Mouse (Mus musculus): ENCODE measurements around the gene Mtx3. TPM values are rescaled to one million over a fixed set of nuclear protein-coding genes. Genes with fewer than 3 reads are reported as not detected.

The Mtx3 gene
- polyA plus RNA-seq, 1 experiment = 2.1 TPM

- TF ChIP-seq USF1 (IDR thresholded peaks at IDR 0.05; ENCODE audit: low read depth) (no peak), MAX (IDR thresholded peaks at IDR 0.05) (no peak), MYOG (IDR thresholded peaks at IDR 0.05; ENCODE audit: control insufficient read depth, extremely low read depth, insufficient read length) (no peak), CTCF (IDR thresholded peaks at IDR 0.05; ENCODE audit: control insufficient read depth, insufficient read depth, insufficient read length) (no peak), MYOD1 (IDR thresholded peaks at IDR 0.05; ENCODE audit: control insufficient read depth, insufficient read length, low read depth) (no peak), FOSL1 (IDR thresholded peaks at IDR 0.05; ENCODE audit: insufficient read depth, low read length, poor library complexity, severe bottlenecking) (no peak), CEBPB (IDR thresholded peaks at IDR 0.05; ENCODE audit: low read depth) (no peak)
- Histone ChIP-seq H3K36me3 (ENCODE audit: control insufficient read depth, insufficient read depth) (no peaks in the 10 kb centered on the region), H3K27me3 (ENCODE audit: control insufficient read depth, insufficient read depth, insufficient read length) (no peaks in the 10 kb centered on the region), H3K79me2 (ENCODE audit: control insufficient read depth, insufficient read depth) (no peaks in the 10 kb centered on the region), H3K4me3 (ENCODE audit: insufficient read depth, poor library complexity, severe bottlenecking) (no peak overlapping the region), H3K79me3 (ENCODE audit: low read depth) (no peaks in the 10 kb centered on the region), H3ac (ENCODE audit: control insufficient read depth, insufficient read length, low read depth) (no peak overlapping the region)
Observed at GRCm38 (mm10) chr13:92816329-92816728, 28.2 kb upstream of the Mtx3 start.

- Histone ChIP-seq H3K27me3 (ENCODE audit: control insufficient read depth, insufficient read depth, insufficient read length) (no peaks in the 10 kb centered on the region), H3K79me2 (ENCODE audit: control insufficient read depth, insufficient read depth) (no peaks in the 10 kb centered on the region), H3K36me3 (ENCODE audit: control insufficient read depth, insufficient read depth) (no peaks in the 10 kb centered on the region), H3K4me3 (ENCODE audit: insufficient read depth, poor library complexity, severe bottlenecking) (no peak overlapping the region), H3K79me3 (ENCODE audit: low read depth) (no peaks in the 10 kb centered on the region), H3ac (ENCODE audit: control insufficient read depth, insufficient read length, low read depth) (no peak overlapping the region)
- TF ChIP-seq FOSL1 (IDR thresholded peaks at IDR 0.05; ENCODE audit: insufficient read depth, low read length, poor library complexity, severe bottlenecking) (no peak), CEBPB (IDR thresholded peaks at IDR 0.05; ENCODE audit: low read depth) (no peak), MYOD1 (IDR thresholded peaks at IDR 0.05; ENCODE audit: control insufficient read depth, insufficient read length, low read depth) (no peak), MYOG (IDR thresholded peaks at IDR 0.05; ENCODE audit: control insufficient read depth, extremely low read depth, insufficient read length) (no peak), MAX (IDR thresholded peaks at IDR 0.05) (no peak), USF1 (IDR thresholded peaks at IDR 0.05; ENCODE audit: low read depth) (no peak), CTCF (IDR thresholded peaks at IDR 0.05; ENCODE audit: control insufficient read depth, insufficient read depth, insufficient read length) (no peak)
Observed at GRCm38 (mm10) chr13:92817357-92817756, 27.2 kb upstream of the Mtx3 start.

GRCm38 (mm10) chr13:92828820-92829219 is 15.7 kb upstream of the Mtx3 start:
- Histone ChIP-seq H3K4me3 (ENCODE audit: insufficient read depth, poor library complexity, severe bottlenecking) (no peak overlapping the region), H3K36me3 (ENCODE audit: control insufficient read depth, insufficient read depth) (no peaks in the 10 kb centered on the region), H3K27me3 (ENCODE audit: control insufficient read depth, insufficient read depth, insufficient read length) (no peaks in the 10 kb centered on the region), H3K79me3 (ENCODE audit: low read depth) (no peaks in the 10 kb centered on the region), H3K79me2 (ENCODE audit: control insufficient read depth, insufficient read depth) (no peaks in the 10 kb centered on the region), H3ac (ENCODE audit: control insufficient read depth, insufficient read length, low read depth) (no peak overlapping the region)
- no peak for TF ChIP-seq MAX (IDR thresholded peaks at IDR 0.05)
- no peak for TF ChIP-seq MYOG (IDR thresholded peaks at IDR 0.05; ENCODE audit: control insufficient read depth, extremely low read depth, insufficient read length)
- no peak for TF ChIP-seq FOSL1 (IDR thresholded peaks at IDR 0.05; ENCODE audit: insufficient read depth, low read length, poor library complexity, severe bottlenecking)
- no peak for TF ChIP-seq CEBPB (IDR thresholded peaks at IDR 0.05; ENCODE audit: low read depth)
- no peak for TF ChIP-seq MYOD1 (IDR thresholded peaks at IDR 0.05; ENCODE audit: control insufficient read depth, insufficient read length, low read depth)
- no peak for TF ChIP-seq USF1 (IDR thresholded peaks at IDR 0.05; ENCODE audit: low read depth)
- no peak for TF ChIP-seq CTCF (IDR thresholded peaks at IDR 0.05; ENCODE audit: control insufficient read depth, insufficient read depth, insufficient read length)

GRCm38 (mm10) chr13:92833162-92833561 is 11.4 kb upstream of the Mtx3 start:
- no peak for TF ChIP-seq USF1 (IDR thresholded peaks at IDR 0.05; ENCODE audit: low read depth)
- no peak for TF ChIP-seq CTCF (IDR thresholded peaks at IDR 0.05; ENCODE audit: control insufficient read depth, insufficient read depth, insufficient read length)
- no peak for TF ChIP-seq MYOG (IDR thresholded peaks at IDR 0.05; ENCODE audit: control insufficient read depth, extremely low read depth, insufficient read length)
- no peak for TF ChIP-seq FOSL1 (IDR thresholded peaks at IDR 0.05; ENCODE audit: insufficient read depth, low read length, poor library complexity, severe bottlenecking)
- TF ChIP-seq MYOD1 (IDR thresholded peaks at IDR 0.05; ENCODE audit: control insufficient read depth, insufficient read length, low read depth) = no peak
- TF ChIP-seq CEBPB (IDR thresholded peaks at IDR 0.05; ENCODE audit: low read depth) = no peak
- no peak for TF ChIP-seq MAX (IDR thresholded peaks at IDR 0.05)
- Histone ChIP-seq H3K36me3 (ENCODE audit: control insufficient read depth, insufficient read depth) (no peaks in the 10 kb centered on the region), H3K79me2 (ENCODE audit: control insufficient read depth, insufficient read depth) (no peaks in the 10 kb centered on the region), H3K4me3 (ENCODE audit: insufficient read depth, poor library complexity, severe bottlenecking) (no peak overlapping the region), H3ac (ENCODE audit: control insufficient read depth, insufficient read length, low read depth) (no peak overlapping the region), H3K27me3 (ENCODE audit: control insufficient read depth, insufficient read depth, insufficient read length) (no peaks in the 10 kb centered on the region), H3K79me3 (ENCODE audit: low read depth) (no peaks in the 10 kb centered on the region)

- H3K79me3 ChIP-seq (ENCODE audit: low read depth) = peaks cover 2% of the 10 kb centered on the region
- H3ac ChIP-seq (ENCODE audit: control insufficient read depth, insufficient read length, low read depth) = no peak overlapping the region
- no peak for TF ChIP-seq CTCF (IDR thresholded peaks at IDR 0.05; ENCODE audit: control insufficient read depth, insufficient read depth, insufficient read length)
- no peak for TF ChIP-seq FOSL1 (IDR thresholded peaks at IDR 0.05; ENCODE audit: insufficient read depth, low read length, poor library complexity, severe bottlenecking)
- no peak for TF ChIP-seq MYOD1 (IDR thresholded peaks at IDR 0.05; ENCODE audit: control insufficient read depth, insufficient read length, low read depth)
- no peak for TF ChIP-seq USF1 (IDR thresholded peaks at IDR 0.05; ENCODE audit: low read depth)
- TF ChIP-seq CEBPB (IDR thresholded peaks at IDR 0.05; ENCODE audit: low read depth) = no peak
- TF ChIP-seq MYOG (IDR thresholded peaks at IDR 0.05; ENCODE audit: control insufficient read depth, extremely low read depth, insufficient read length) = no peak
- no peak overlapping the region for H3K4me3 ChIP-seq (ENCODE audit: insufficient read depth, poor library complexity, severe bottlenecking)
- no peaks in the 10 kb centered on the region for H3K79me2 ChIP-seq (ENCODE audit: control insufficient read depth, insufficient read depth)
- peaks cover 41% of the 10 kb centered on the region for H3K36me3 ChIP-seq (ENCODE audit: control insufficient read depth, insufficient read depth)
- H3K27me3 ChIP-seq (ENCODE audit: control insufficient read depth, insufficient read depth, insufficient read length) = no peaks in the 10 kb centered on the region
Observed at GRCm38 (mm10) chr13:92846438-92846837, 1.9 kb downstream of the Mtx3 start.

- Histone ChIP-seq H3K79me3 (ENCODE audit: low read depth) (peaks cover 2% of the 10 kb centered on the region), H3ac (ENCODE audit: control insufficient read depth, insufficient read length, low read depth) (no peak overlapping the region), H3K36me3 (ENCODE audit: control insufficient read depth, insufficient read depth) (peaks cover 50% of the 10 kb centered on the region), H3K27me3 (ENCODE audit: control insufficient read depth, insufficient read depth, insufficient read length) (no peaks in the 10 kb centered on the region), H3K4me3 (ENCODE audit: insufficient read depth, poor library complexity, severe bottlenecking) (no peak overlapping the region), H3K79me2 (ENCODE audit: control insufficient read depth, insufficient read depth) (no peaks in the 10 kb centered on the region)
- TF ChIP-seq MYOG (IDR thresholded peaks at IDR 0.05; ENCODE audit: control insufficient read depth, extremely low read depth, insufficient read length) = no peak
Observed at GRCm38 (mm10) chr13:92847336-92847735, 2.8 kb downstream of the Mtx3 start.
